Comparison of ENCODE assay signal across 17 mouse cellular contexts in the genomic region with DNA sequence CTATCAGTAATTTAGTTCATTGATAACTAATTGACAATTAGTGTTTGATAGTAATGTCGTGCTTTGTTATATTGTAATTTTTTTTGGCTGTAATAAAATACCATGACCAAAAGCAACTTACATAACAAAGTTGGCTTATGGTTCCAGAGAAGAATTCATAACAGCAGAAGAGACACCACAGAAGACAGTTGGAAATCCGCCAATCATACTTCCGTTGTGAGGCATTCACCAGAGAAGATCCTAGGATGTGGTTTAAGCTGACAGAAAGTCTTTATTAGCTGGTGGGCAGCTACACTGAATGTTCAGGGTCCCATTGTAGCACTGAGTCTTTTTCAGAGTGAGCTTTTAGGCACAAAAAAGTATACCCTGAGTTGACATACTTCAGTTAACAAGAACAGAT.
"Had no signal": no experiment of that assay in that cellular context is flagged by ENCODE, and none has a peak within 500 bp of the region (broad histone marks: within the 10 kb centered on the region; RNA-seq: fewer than 3 reads in every experiment).

No protein-coding gene starts in this region.

- H3K36me3 ChIP-seq: limb, embryonic 12.5 days; liver, embryonic 15.5 days; lung, embryonic 15.5 days; neural tube, embryonic 15.5 days had no signal

- ATAC-seq: intestine, postnatal 0 days; midbrain, embryonic 16.5 days had no signal

- H3K27ac ChIP-seq: kidney, postnatal 0 days; layer of hippocampus, adult 2 months; limb, embryonic 12.5 days; liver, embryonic 15.5 days; lung, embryonic 15.5 days; macrophage; neural tube, embryonic 15.5 days had no signal

- H3K9me3 ChIP-seq: limb, embryonic 12.5 days; liver, embryonic 15.5 days; lung, embryonic 15.5 days; megakaryocyte, embryonic 14.5 days; neural tube, embryonic 15.5 days had no signal

- H3K27me3 ChIP-seq: limb, embryonic 12.5 days; liver, embryonic 15.5 days; lung, embryonic 15.5 days; megakaryocyte, embryonic 14.5 days; neural tube, embryonic 15.5 days had no signal

- H3K4me1 ChIP-seq: limb, embryonic 12.5 days; liver, embryonic 15.5 days; lung, embryonic 15.5 days; neural tube, embryonic 15.5 days had no signal

- H3K4me2 ChIP-seq: limb, embryonic 12.5 days; liver, embryonic 15.5 days; lung, embryonic 15.5 days; midbrain, embryonic 11.5 days; neural tube, embryonic 15.5 days had no signal

- H3K9ac ChIP-seq: limb, embryonic 12.5 days; liver, embryonic 15.5 days; lung, embryonic 15.5 days; neural tube, embryonic 15.5 days had no signal

- H3K4me3 ChIP-seq: layer of hippocampus, adult 2 months; limb, embryonic 12.5 days; liver, embryonic 15.5 days; lung, embryonic 15.5 days; megakaryocyte, embryonic 14.5 days; neural tube, embryonic 15.5 days had no signal

- DNase-seq: kidney, adult 8-10 months; kidney, postnatal 36 days; liver; right cerebral cortex, adult 18-20 months; right cerebral cortex, postnatal 25 days; thymus, postnatal 36 days had no signal
